Mouse (Mus musculus) spleen, adult 2 months (tissue): ENCODE measurements around the gene Txlna.

Source experiments
- CTCF ChIP-seq: fragments of 200-500 bp; IDR thresholded peaks from 2 replicates; pipeline ENCODE4 v1.5.1; 2011; ENCODE audit warnings: mild to moderate bottlenecking, inconsistent platforms; ENCODE audit not compliant: insufficient read depth, insufficient read length, insufficient replicate concordance; ENCODE audit errors: extremely low read depth
- POLR2A ChIP-seq: fragments of 200-500 bp; IDR thresholded peaks from 2 replicates; pipeline ENCODE4 v1.6.1; 2011; ENCODE audit warnings: low read depth, low read length, inconsistent platforms

DNA sequence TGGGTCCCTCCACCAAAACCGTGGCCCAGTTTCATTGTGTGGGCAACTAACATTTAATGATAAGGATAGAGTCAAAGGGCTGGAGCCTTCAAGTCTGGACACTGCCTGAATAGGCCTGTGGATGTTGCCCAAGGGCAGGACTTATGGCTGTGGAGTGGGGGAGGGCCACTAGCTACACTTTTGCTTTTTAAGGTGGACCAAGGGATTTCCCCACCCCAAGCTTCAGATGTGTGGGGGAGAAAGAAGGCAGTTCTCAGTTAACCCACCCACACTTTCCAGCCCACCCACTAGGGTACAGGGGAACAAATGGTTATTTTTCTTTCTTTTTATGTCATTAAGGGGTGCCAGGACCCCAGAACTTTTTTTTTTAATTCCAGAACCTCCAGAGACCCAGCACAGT lies 56.5 kb downstream of the Txlna start:
- no peak for TF ChIP-seq POLR2A
- no peak for TF ChIP-seq CTCF
